Mouse (Mus musculus) spleen, postnatal 10 days (tissue): ENCODE data around the gene Tango2.
A peak's percentile ranks its signal among the peaks of the same experiment; 100 is the strongest.
"Not testable (repeated sequence)": the region's sequence is repeated elsewhere in the genome, so short reads cannot be mapped to it uniquely, and the experiment has no call there.

Experiments used
- DNase-seq, 2 experiments: peaks; one replicate each; pipeline ENCODE4 v3.0.0; 2021 to 2022; ENCODE audit warnings: low spot score in 2 of 2

Tango2 gene

GRCm38 (mm10) chr16:18342650-18343570 lies 5.0 kb downstream of the Tango2 start:
- peak; percentile 43 to 55 for DNase-seq

- DNase-seq: no peak
Observed at GRCm38 (mm10) chr16:18342076-18342475, 5.8 kb downstream of the Tango2 start.

- peak in 1 of 2 experiments; percentile 41 for DNase-seq
Observed at GRCm38 (mm10) chr16:18341605-18342004, 6.3 kb downstream of the Tango2 start.

GRCm38 (mm10) chr16:18339866-18340265 lies 8.0 kb downstream of the Tango2 start:
- DNase-seq: no peak

GRCm38 (mm10) chr16:18337261-18337660 lies 10.6 kb downstream of the Tango2 start:
- DNase-seq: no peak

GRCm38 (mm10) chr16:18335981-18336380 lies 11.9 kb downstream of the Tango2 start:
- DNase-seq: no peak

GRCm38 (mm10) chr16:18333976-18334375 lies 13.9 kb downstream of the Tango2 start:
- DNase-seq: no peak

- no peak for DNase-seq
Observed at GRCm38 (mm10) chr16:18328524-18328923, 19.4 kb downstream of the Tango2 start.

GRCm38 (mm10) chr16:18327936-18328335 lies 20.0 kb downstream of the Tango2 start:
- no peak for DNase-seq

- no peak for DNase-seq
Observed at GRCm38 (mm10) chr16:18325741-18326140, 22.2 kb downstream of the Tango2 start.

GRCm38 (mm10) chr16:18324031-18324430 lies 23.9 kb downstream of the Tango2 start:
- no peak for DNase-seq

GRCm38 (mm10) chr16:18323460-18323859 lies 24.4 kb downstream of the Tango2 start:
- no peak for DNase-seq

- DNase-seq: no peak
Observed at GRCm38 (mm10) chr16:18321443-18321842, 26.5 kb downstream of the Tango2 start.

GRCm38 (mm10) chr16:18318992-18319391 lies 28.9 kb downstream of the Tango2 start:
- DNase-seq: no peak

- DNase-seq: no peak
Observed at GRCm38 (mm10) chr16:18308159-18308558, 39.7 kb downstream of the Tango2 start.

GRCm38 (mm10) chr16:18289614-18290013 lies 58.3 kb downstream of the Tango2 start:
- DNase-seq: not testable (repeated sequence)

GRCm38 (mm10) chr16:18289067-18289588 lies 58.8 kb downstream of the Tango2 start, which contains the start of gene Dgcr8:
TSS of gene Dgcr8 (minus strand) at chr16:18289246.
- peak; percentile 96 to 98 for DNase-seq

- peak in 1 of 2 experiments; percentile 88 for DNase-seq
Observed at GRCm38 (mm10) chr16:18288581-18289061, 59.3 kb downstream of the Tango2 start.

GRCm38 (mm10) chr16:18288166-18288565 lies 59.7 kb downstream of the Tango2 start:
- DNase-seq: peak; percentile 19 to 20

GRCm38 (mm10) chr16:18275166-18275565 lies 72.7 kb downstream of the Tango2 start:
- no peak for DNase-seq

GRCm38 (mm10) chr16:18268182-18268581 lies 79.7 kb downstream of the Tango2 start:
- no peak for DNase-seq

- DNase-seq: no peak
Observed at GRCm38 (mm10) chr16:18265024-18265423, 82.9 kb downstream of the Tango2 start.

- no peak for DNase-seq
Observed at GRCm38 (mm10) chr16:18258221-18258620, 89.7 kb downstream of the Tango2 start, which contains the start of gene Gm49776. TSS of gene Gm49776 (minus strand) at chr16:18258321.
